ENCODE assay signal across 9 mouse cellular contexts in genomic region chr3:59870765-59871164, GRCm38 (mm10). TPM values are rescaled to one million over a fixed set of nuclear protein-coding genes. Genes with fewer than 3 reads are reported as not detected.
DNase-seq lines count a peak whose midpoint lies in the region; ATAC-seq and TF ChIP-seq lines count a peak whose summit lies in the region.
"Had no signal": no experiment of that assay in that cellular context is flagged by ENCODE, and none has a peak within 500 bp of the region (broad histone marks: within the 10 kb centered on the region; RNA-seq: fewer than 3 reads in every experiment).

No protein-coding gene starts in this region.

- H3K27ac ChIP-seq in intestine, embryonic 14.5 days (ENCODE audit: low read depth), result no peak overlapping the region
- H3K27ac ChIP-seq in intestine, embryonic 16.5 days (ENCODE audit: low read length), result no peak overlapping the region
- no peak overlapping the region for H3K27ac ChIP-seq in ES-Bruce4 (ENCODE audit: insufficient read depth, low read length)
- no peak overlapping the region for H3K27ac ChIP-seq in neural tube, embryonic 13.5 days (replicated peaks)

- H3K36me3 ChIP-seq in intestine, embryonic 14.5 days (ENCODE audit: control insufficient read depth, insufficient read depth, low read length), result no peaks in the 10 kb centered on the region
- H3K36me3 ChIP-seq in intestine, embryonic 16.5 days (ENCODE audit: control insufficient read depth, insufficient read depth, low read length), result no peaks in the 10 kb centered on the region
- no peaks in the 10 kb centered on the region for H3K36me3 ChIP-seq in ES-Bruce4 (ENCODE audit: control insufficient read depth, insufficient read depth, low read length, poor library complexity, severe bottlenecking)
- H3K36me3 ChIP-seq in neural tube, embryonic 13.5 days, result no peaks in the 10 kb centered on the region

- no peaks in the 10 kb centered on the region for H3K9me3 ChIP-seq in intestine, embryonic 14.5 days (ENCODE audit: control insufficient read depth, low read length)
- no peaks in the 10 kb centered on the region for H3K9me3 ChIP-seq in intestine, embryonic 16.5 days (ENCODE audit: control insufficient read depth, low read length)
- peaks cover 12% of the 10 kb centered on the region for H3K9me3 ChIP-seq in ES-Bruce4 (replicated peaks; ENCODE audit: control insufficient read depth, insufficient read depth, low read length, poor library complexity, severe bottlenecking)
- H3K9me3 ChIP-seq in neural tube, embryonic 13.5 days, result no peaks in the 10 kb centered on the region

- no peak overlapping the region for H3K4me2 ChIP-seq in intestine, embryonic 14.5 days (ENCODE audit: low read length)
- H3K4me2 ChIP-seq in intestine, embryonic 16.5 days (ENCODE audit: low read depth, low read length), result no peak overlapping the region
- H3K4me2 ChIP-seq in neural tube, embryonic 13.5 days, result no peak overlapping the region

- H3K27me3 ChIP-seq in intestine, embryonic 14.5 days (replicated peaks; ENCODE audit: control insufficient read depth, insufficient read depth, low read length), result no peaks in the 10 kb centered on the region
- no peaks in the 10 kb centered on the region for H3K27me3 ChIP-seq in intestine, embryonic 16.5 days (replicated peaks; ENCODE audit: control insufficient read depth, insufficient read depth, low read length)
- no peaks in the 10 kb centered on the region for H3K27me3 ChIP-seq in ES-Bruce4 (ENCODE audit: control insufficient read depth, insufficient read depth, low read length, poor library complexity, severe bottlenecking)
- no peaks in the 10 kb centered on the region for H3K27me3 ChIP-seq in neural tube, embryonic 13.5 days

- no peak for TF ChIP-seq EP300 in ES-Bruce4 (IDR thresholded peaks at IDR 0.05; ENCODE audit: insufficient read depth, low read depth, low read length)

- peak; percentile 36 for TF ChIP-seq CTCF in ES-Bruce4 (IDR thresholded peaks at IDR 0.05; ENCODE audit: low read depth, low read length)

- 29% methylated on average over 2 of the region's 2 CpGs for WGBS in intestine, embryonic 14.5 days
- 15% methylated on average over 2 of the region's 2 CpGs for WGBS in intestine, embryonic 16.5 days
- WGBS in neural tube, embryonic 13.5 days, result 32% methylated on average over 2 of the region's 2 CpGs

- no peak for TF ChIP-seq POLR2A in ES-Bruce4 (IDR thresholded peaks at IDR 0.05; ENCODE audit: insufficient read depth, low read length)

- H3K4me3 ChIP-seq in intestine, embryonic 14.5 days (ENCODE audit: low read depth, low read length), result no peak overlapping the region
- no peak overlapping the region for H3K4me3 ChIP-seq in intestine, embryonic 16.5 days (ENCODE audit: low read length)
- H3K4me3 ChIP-seq in ES-Bruce4 (ENCODE audit: low read depth, low read length), result no peak overlapping the region
- H3K4me3 ChIP-seq in neural tube, embryonic 13.5 days, result no peak overlapping the region

- ATAC-seq in intestine, embryonic 14.5 days (replicated peaks; ENCODE audit: low FRiP score, low TSS enrichment, low read depth), result no peak
- no peak for ATAC-seq in intestine, embryonic 16.5 days
- peak; percentile 56; the same call in 1 of the 2 replicates for ATAC-seq in granulocyte monocyte progenitor cell, adult 5-6 weeks (replicated peaks; ENCODE audit: poor library complexity, severe bottlenecking)
- peak; percentile 47; the same call in 1 of the 2 replicates for ATAC-seq in neural tube, embryonic 13.5 days (ENCODE audit: low read depth)
- ATAC-seq in inflammation-experienced regulatory T-cells, adult 6 months, result no peak

- no peaks in the 10 kb centered on the region for H3K4me1 ChIP-seq in intestine, embryonic 14.5 days (replicated peaks; ENCODE audit: control insufficient read depth, insufficient read depth, low read length)
- H3K4me1 ChIP-seq in intestine, embryonic 16.5 days (ENCODE audit: control insufficient read depth, insufficient read depth, low read length), result no peaks in the 10 kb centered on the region
- H3K4me1 ChIP-seq in ES-Bruce4 (ENCODE audit: control insufficient read depth, insufficient read depth, low read length), result no peaks in the 10 kb centered on the region
- no peaks in the 10 kb centered on the region for H3K4me1 ChIP-seq in neural tube, embryonic 13.5 days (replicated peaks)

- DNase-seq in intestine, embryonic 14.5 days (ENCODE audit: low spot score), result peak; percentile 57
- peak; percentile 18 for DNase-seq in cerebellum, adult 9-10 months
- DNase-seq in left cerebral cortex, postnatal 4 days, result peak; percentile 23

- H3K9ac ChIP-seq in intestine, embryonic 14.5 days (ENCODE audit: low read length), result no peak overlapping the region
- no peak overlapping the region for H3K9ac ChIP-seq in intestine, embryonic 16.5 days (ENCODE audit: low read depth, low read length)
- H3K9ac ChIP-seq in ES-Bruce4 (ENCODE audit: low read depth, poor library complexity, severe bottlenecking), result no peak overlapping the region
- no peak overlapping the region for H3K9ac ChIP-seq in neural tube, embryonic 13.5 days

- intact Hi-C loops in left cerebral cortex, postnatal 4 days (cut with DNase I), result loop anchor here (5.0 kb wide), 2 partner anchors 187 to 242 kb away; no protein-coding TSS in a partner anchor

RNA-seq across cellular contexts. Expression of gene Gm8298, which starts 9.9 kb away (rescaled TPM):
- polyA plus RNA-seq in intestine, embryonic 14.5 days (2014; fragmentation: Nextera tagmentation; extraction: Ambion mirVana), result not detected in 2 replicates
- not detected in 2 replicates for polyA plus RNA-seq in intestine, embryonic 16.5 days (2015; fragmentation: Nextera tagmentation; extraction: Ambion mirVana)
- polyA plus RNA-seq in ES-Bruce4 (2011; ENCODE audit: insufficient read depth, insufficient read length, low read depth, missing spikeins), result 0.67 TPM in 1 of 2 replicates, not detected in the other
- not detected in 2 replicates for total RNA-seq in granulocyte monocyte progenitor cell, adult 5-6 weeks (2014; fragmentation: Nextera tagmentation)
- total RNA-seq in granulocyte monocyte progenitor cell, adult 5-6 weeks (2017), result not detected in 2 replicates
- not detected for total RNA-seq in left cerebral cortex, postnatal 4 days (2021)
- polyA plus RNA-seq in neural tube, embryonic 13.5 days (2015; fragmentation: Nextera tagmentation; extraction: Ambion mirVana), result not detected in 2 replicates
- polyA plus RNA-seq in inflammation-experienced regulatory T-cells, adult 6 months (2017; shearing (Covaris generic)), result not detected
- polyA plus RNA-seq: liver, embryonic 16.5 days had no signal

RNA-seq across cellular contexts. Expression of gene C130079G13Rik, which starts 54.2 kb away (rescaled TPM):
- not detected in 2 replicates for polyA plus RNA-seq in intestine, embryonic 14.5 days (2014; fragmentation: Nextera tagmentation; extraction: Ambion mirVana)
- polyA plus RNA-seq in intestine, embryonic 16.5 days (2015; fragmentation: Nextera tagmentation; extraction: Ambion mirVana), result not detected in 2 replicates
- not detected in 2 replicates for polyA plus RNA-seq in ES-Bruce4 (2011; ENCODE audit: insufficient read depth, insufficient read length, low read depth, missing spikeins)
- total RNA-seq in granulocyte monocyte progenitor cell, adult 5-6 weeks (2014; fragmentation: Nextera tagmentation), result not detected in 2 replicates
- total RNA-seq in granulocyte monocyte progenitor cell, adult 5-6 weeks (2017), result not detected in 2 replicates
- not detected for total RNA-seq in left cerebral cortex, postnatal 4 days (2021)
- not detected in 2 replicates for polyA plus RNA-seq in neural tube, embryonic 13.5 days (2015; fragmentation: Nextera tagmentation; extraction: Ambion mirVana)
- not detected for polyA plus RNA-seq in inflammation-experienced regulatory T-cells, adult 6 months (2017; shearing (Covaris generic))
- polyA plus RNA-seq: liver, embryonic 16.5 days had no signal

Comparison
In these comparisons a context has a peak if more than half of its experiments do, and no peak if none do; other contexts are left out.
1. ATAC-seq: peak in granulocyte monocyte progenitor cell, adult 5-6 weeks (single experiment) and neural tube, embryonic 13.5 days (single experiment); none in intestine, embryonic 14.5 days (single experiment), intestine, embryonic 16.5 days (single experiment) and inflammation-experienced regulatory T-cells, adult 6 months (single experiment).
2. Peak in every context shown above with its lines, with median percentiles within 50 percentile points of each other: DNase-seq.